Mouse (Mus musculus): ENCODE data around the gene Gtpbp3.

- TF ChIP-seq CTCF (IDR thresholded peaks at IDR 0.05) (no peak), EP300 (IDR thresholded peaks at IDR 0.05) (no peak)
Observed at GRCm38 (mm10) chr8:71507589-71508104, 19.7 kb downstream of the Gtpbp3 start.

All from lung, postnatal 0 days (tissue).